Mouse (Mus musculus) small intestine, adult 2 months (tissue): Measurements from ENCODE around the gene Sh3kbp1.

Experiments used
- CTCF ChIP-seq: fragments of 200-500 bp; IDR thresholded peaks from 2 replicates; pipeline ENCODE4 v1.5.1; 2012; ENCODE audit warnings: low read depth, mild to moderate bottlenecking, control low read depth, inconsistent platforms, low read length, moderate library complexity, mixed read lengths; ENCODE audit not compliant: insufficient replicate concordance, insufficient read length; ENCODE audit errors: extremely low read depth
- POLR2A ChIP-seq: fragments of 200-500 bp; IDR thresholded peaks from 2 replicates; pipeline ENCODE4 v1.6.1; 2012; ENCODE audit warnings: low read depth, mild to moderate bottlenecking, control low read depth, inconsistent platforms, low read length, moderate library complexity

DNA sequence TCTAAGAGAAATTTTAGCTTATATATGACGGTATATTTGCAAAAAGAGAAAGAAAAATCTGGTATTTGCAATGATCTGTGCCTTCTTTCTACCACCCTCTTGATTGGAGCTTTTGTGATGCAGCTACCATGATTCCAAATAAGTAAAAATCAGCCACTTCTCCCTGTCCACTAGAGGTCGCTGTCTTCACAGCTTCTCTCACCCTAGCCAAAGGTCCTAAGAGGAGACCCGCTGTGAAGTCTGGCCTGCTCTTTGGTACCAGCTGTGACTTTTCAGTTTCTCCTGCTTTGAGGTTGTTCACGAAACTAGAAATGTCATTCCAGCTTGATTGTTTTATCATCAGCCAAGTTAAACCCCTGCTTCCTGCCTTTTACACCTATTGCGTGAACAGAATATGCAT, 346.7 kb downstream of the Sh3kbp1 start:
- TF ChIP-seq CTCF (peak; percentile 47; the same call in 1 of the 2 replicates), POLR2A (no peak)
